Mouse (Mus musculus): ENCODE data around the gene Ppargc1a. TPM values are rescaled to one million over a fixed set of nuclear protein-coding genes. Genes with fewer than 3 reads are reported as not detected.

Gene Ppargc1a
- polyA plus RNA-seq, 1 experiment, result 1.4 TPM

DNA sequence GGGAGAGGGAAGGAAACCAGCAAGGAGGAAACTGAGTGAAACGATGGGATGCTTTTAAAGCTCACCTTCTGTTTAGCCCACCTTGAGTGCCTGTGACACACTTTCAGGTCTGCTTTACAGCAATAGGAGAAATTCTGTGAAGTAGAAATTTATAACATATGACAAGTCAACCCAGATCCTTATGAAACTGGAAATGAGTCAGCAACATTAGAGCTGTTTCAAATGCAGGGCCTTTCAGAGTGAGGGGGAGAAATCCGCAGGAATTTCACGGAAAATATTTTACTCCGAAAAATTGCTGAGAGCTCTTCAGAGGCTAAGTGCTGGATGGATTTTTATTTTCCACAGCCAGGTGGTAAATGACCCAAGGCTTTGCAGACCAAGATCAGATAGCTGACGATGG lies 133.6 kb downstream of the Ppargc1a start:
- no peak for DNase-seq (ENCODE audit: low read depth, low spot score)
- WGBS, result 83% methylated on average over 5 of the region's 5 CpGs

DNA sequence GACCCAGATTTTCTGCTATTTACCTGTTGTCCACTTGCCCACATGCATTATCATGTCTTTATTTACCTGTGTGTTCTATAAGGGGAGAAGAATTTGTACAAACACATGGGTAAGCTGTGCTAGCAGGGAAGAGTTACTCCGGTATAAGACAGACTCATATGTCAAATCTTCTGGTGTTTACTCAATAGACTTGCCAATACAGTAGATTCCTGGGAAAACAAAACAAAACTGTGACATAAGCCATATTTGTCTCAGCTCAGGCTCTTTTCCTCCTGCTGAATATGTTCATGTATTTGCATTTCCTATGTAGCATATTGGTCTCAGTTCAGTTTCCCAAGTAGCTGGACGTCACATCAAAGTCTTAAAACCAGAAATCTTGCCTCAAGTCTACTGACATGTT lies 135.0 kb downstream of the Ppargc1a start:
- WGBS, result 87% methylated on average over 2 of the region's 2 CpGs
- no peak for DNase-seq (ENCODE audit: low read depth, low spot score)

DNA sequence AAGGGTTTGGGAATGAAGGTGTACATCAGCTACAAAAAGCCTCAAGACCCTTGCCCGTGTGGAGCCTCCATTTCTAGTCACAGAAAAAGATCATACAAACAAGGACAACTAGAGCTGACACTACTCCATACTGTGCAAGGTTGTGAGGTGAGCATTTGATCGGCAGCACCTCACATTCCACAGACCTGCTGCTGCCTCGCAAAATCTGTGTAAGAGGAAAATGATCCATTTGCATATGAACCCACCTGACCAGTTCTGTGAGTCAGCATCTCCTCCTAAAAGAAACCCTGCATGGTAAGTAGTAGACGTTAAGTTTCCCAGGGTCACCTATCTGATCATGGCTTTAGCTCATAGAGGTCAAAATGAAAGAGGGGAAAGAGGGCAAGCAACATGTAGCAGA lies 135.5 kb downstream of the Ppargc1a start:
- DNase-seq (ENCODE audit: low read depth, low spot score), result no peak
- WGBS, result 40% methylated on average over 4 of the region's 4 CpGs

DNA sequence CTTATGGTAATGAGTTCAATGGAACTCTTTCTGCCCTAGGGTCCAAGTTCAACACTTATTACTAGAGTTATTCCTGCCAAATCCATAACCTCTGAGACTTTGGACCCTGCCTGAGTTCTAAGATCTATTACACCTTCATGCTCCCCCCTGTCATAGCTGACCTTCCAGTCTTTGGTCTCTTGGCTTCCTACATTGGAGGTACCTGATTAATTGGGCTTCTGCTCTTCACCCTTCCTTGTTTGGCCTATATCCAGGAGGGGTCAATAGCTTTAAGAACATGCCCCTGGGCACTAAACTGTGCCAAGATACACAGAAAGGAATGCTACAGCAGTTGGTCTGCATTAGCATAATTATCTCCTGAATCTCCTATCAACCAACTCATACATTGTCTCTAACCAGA lies 141.1 kb downstream of the Ppargc1a start:
- no peak for DNase-seq (ENCODE audit: low read depth, low spot score)

DNA sequence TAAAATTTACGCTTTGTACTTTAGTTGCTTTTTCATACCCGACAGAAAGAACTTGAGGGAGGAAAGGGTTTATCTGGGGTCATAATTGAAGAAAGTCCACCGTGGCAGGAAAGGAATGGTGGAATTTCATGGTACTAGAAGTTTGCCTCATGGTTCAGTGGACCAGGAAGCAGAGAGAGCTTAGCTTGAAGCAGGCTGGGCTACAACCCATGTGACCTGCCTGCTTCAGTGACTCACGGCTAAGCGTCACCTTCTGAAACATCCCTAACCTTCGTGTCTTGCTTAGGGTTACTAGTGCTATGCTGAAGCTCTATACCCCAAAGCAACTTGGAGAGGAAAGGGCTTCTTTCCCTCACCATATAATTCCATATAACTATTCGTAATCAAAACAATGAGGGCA lies 151.1 kb downstream of the Ppargc1a start:
- WGBS, result 82% methylated on average over 7 of the region's 7 CpGs
- no peak for DNase-seq (ENCODE audit: low read depth, low spot score)

DNA sequence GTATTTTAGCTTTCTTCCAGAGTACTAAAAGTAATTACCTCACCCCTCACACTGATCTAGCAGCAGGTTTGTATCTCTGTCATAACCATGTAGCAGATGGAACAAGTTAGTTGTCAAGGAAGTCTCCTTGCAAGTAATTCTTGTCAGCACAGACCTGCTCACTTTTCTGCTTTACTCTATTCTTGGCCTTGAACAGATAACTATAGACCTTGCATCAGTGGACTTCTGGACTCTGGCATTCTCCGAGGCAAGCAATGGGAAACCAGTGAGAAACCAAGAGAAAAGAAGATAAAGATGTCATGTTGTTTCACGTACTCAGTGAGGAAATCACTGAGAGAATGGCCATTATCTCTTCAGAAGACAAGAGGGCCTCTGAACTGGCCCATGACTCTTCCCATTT lies 152.1 kb downstream of the Ppargc1a start:
- DNase-seq (ENCODE audit: low read depth, low spot score), result no peak
- WGBS, result 68% methylated on average over 2 of the region's 2 CpGs

DNA sequence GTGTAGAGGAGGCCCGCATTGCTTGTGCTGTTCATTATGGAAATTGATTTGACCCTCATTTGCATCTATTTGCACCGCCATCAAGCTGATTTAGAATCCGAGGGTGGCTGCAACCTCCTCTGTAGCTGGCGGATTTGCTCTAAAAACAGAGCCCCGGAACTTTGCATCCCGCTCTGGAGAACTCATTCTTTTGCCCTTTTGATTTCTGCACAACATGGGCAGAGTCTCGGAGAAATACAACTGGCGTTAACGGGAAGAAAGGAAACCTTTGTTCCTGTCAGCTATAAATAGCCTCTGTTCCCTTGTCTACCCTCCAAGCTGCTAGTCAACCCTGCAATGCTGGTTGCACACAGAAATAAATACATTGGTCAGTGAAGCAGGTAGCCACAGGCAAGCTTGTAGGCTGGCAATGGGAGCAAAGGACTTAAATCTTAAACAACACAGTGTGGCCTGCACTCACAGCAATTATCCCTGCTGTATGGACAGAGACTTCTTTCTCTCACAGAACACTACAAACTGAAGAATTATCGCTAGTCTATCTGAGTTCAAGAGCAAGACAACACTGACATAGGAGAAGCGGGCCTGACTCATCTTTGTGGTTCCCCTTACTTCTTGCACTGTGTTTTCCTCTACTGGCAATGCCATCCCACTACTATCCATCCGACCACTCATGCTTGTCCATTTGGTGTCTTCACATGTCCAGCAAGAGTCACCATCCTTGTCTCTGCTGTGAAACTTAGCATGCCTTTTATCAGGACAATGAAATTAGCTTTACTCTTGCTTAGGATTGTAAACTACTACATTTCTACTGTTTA lies 155.0 kb downstream of the Ppargc1a start:
- no peak for DNase-seq (ENCODE audit: low read depth, low spot score)

DNA sequence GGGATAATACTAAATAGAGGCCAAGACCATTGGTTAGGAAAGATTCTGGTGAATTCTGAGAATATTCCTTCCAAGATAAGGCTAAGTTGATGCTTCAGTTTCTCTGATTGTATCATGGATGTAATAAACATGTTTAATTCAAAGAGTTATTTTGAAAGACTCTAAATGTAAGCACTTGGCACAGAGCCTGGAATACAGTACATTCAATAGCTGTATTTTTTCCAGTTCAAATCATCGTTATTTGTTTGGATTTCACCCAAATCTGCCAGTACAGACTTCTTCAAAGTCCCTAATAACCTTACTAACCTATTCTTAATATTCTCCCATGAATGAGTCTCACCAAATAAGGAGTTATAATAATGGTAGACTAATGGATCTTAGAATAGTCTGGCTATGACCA lies 157.5 kb downstream of the Ppargc1a start:
- 41% methylated on average over 1 of the region's 1 CpGs for WGBS
- DNase-seq (ENCODE audit: low read depth, low spot score), result no peak

More for the DNA sequence above, 155.0 kb downstream of the Ppargc1a start:
- WGBS, result 35% methylated on average over 12 of the region's 12 CpGs

DNA sequence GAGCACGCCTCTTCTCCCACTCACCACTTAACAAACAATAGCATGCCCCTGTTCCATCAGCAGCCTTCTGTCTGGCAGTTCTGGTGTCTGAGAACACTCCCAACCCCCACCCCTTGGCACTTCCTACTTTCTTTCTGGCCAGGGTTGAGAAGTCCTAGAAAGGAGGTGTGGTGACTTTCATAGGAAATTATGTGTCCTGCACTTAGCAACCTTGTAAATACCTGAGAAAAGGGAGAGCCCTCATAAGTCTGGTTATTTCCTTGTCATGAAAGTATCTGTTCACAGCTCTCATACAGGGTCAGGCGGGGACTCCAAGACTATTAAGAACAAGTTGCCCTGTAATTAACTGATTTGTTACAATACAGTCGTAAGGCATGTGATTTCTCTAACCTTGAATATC lies 161.1 kb downstream of the Ppargc1a start:
- peak; percentile 88 for DNase-seq (ENCODE audit: low read depth, low spot score)
- WGBS, result 20% methylated on average over 3 of the region's 3 CpGs

Measured in large intestine, adult 2 months (tissue).